Mouse (Mus musculus): ENCODE data around the gene Fam155a. TPM values are rescaled to one million over a fixed set of nuclear protein-coding genes. Genes with fewer than 3 reads are reported as not detected.

The Fam155a gene
- polyA plus RNA-seq, 2 experiments: 0.04 to 0.10 TPM

- H3K4me1 ChIP-seq (replicated peaks; ENCODE audit: control insufficient read depth in 2 of 2, insufficient read depth in 2 of 2, low read length in 1 of 2): no peaks in the 10 kb centered on the region
- 58% methylated on average over 3 of the region's 3 CpGs for WGBS (ENCODE audit: insufficient replicate concordance)
- H3K27ac ChIP-seq: no peak overlapping the region
- no peak overlapping the region for H3K9ac ChIP-seq (replicated peaks)
- H3K27me3 ChIP-seq (ENCODE audit: control insufficient read depth, insufficient read depth, low read length): no peaks in the 10 kb centered on the region
- TF ChIP-seq CTCF (IDR thresholded peaks at IDR 0.05; ENCODE audit: low read depth): no peak
- TF ChIP-seq EP300 (IDR thresholded peaks at IDR 0.05; ENCODE audit: low read depth): no peak
- H3K36me3 ChIP-seq (replicated peaks; ENCODE audit: control insufficient read depth, insufficient read depth, low read depth): no peaks in the 10 kb centered on the region
- ATAC-seq (ENCODE audit: insufficient read depth): no peak
- DNase-seq (ENCODE audit: low read depth in 3 of 3, low spot score in 3 of 3): no peak
- H3K4me3 ChIP-seq (ENCODE audit: insufficient read depth in 1 of 2, low read depth in 2 of 2, low read length in 2 of 2): no peak overlapping the region
- no peak overlapping the region for H3K4me2 ChIP-seq (ENCODE audit: low read depth)
- H3K9me3 ChIP-seq (ENCODE audit: control insufficient read depth, low read length): no peaks in the 10 kb centered on the region
These were observed 300.8 kb downstream of the Fam155a start for GRCm38 (mm10) chr8:9470114-9470513.

- WGBS (ENCODE audit: insufficient replicate concordance): 43% methylated on average over 4 of the region's 4 CpGs
- Histone ChIP-seq H3K36me3 (replicated peaks; ENCODE audit: control insufficient read depth, insufficient read depth, low read depth) (no peaks in the 10 kb centered on the region), H3K4me1 (replicated peaks; ENCODE audit: control insufficient read depth in 2 of 2, insufficient read depth in 2 of 2, low read length in 1 of 2) (no peaks in the 10 kb centered on the region), H3K4me2 (ENCODE audit: low read depth) (no peak overlapping the region), H3K27me3 (ENCODE audit: control insufficient read depth, insufficient read depth, low read length) (no peaks in the 10 kb centered on the region), H3K9me3 (ENCODE audit: control insufficient read depth, low read length) (no peaks in the 10 kb centered on the region), H3K27ac (no peak overlapping the region), H3K4me3 (ENCODE audit: insufficient read depth in 1 of 2, low read depth in 2 of 2, low read length in 2 of 2) (no peak overlapping the region), H3K9ac (replicated peaks) (no peak overlapping the region)
- ATAC-seq (ENCODE audit: insufficient read depth): no peak
- TF ChIP-seq EP300 (IDR thresholded peaks at IDR 0.05; ENCODE audit: low read depth): no peak
- TF ChIP-seq CTCF (IDR thresholded peaks at IDR 0.05; ENCODE audit: low read depth): no peak
- no peak for DNase-seq (ENCODE audit: low read depth in 3 of 3, low spot score in 3 of 3)
These were observed 309.9 kb downstream of the Fam155a start for GRCm38 (mm10) chr8:9461111-9461510.

- Histone ChIP-seq H3K27me3 (ENCODE audit: control insufficient read depth, insufficient read depth, low read length) (no peaks in the 10 kb centered on the region), H3K4me1 (replicated peaks; ENCODE audit: control insufficient read depth in 2 of 2, insufficient read depth in 2 of 2, low read length in 1 of 2) (no peaks in the 10 kb centered on the region), H3K36me3 (replicated peaks; ENCODE audit: control insufficient read depth, insufficient read depth, low read depth) (no peaks in the 10 kb centered on the region), H3K4me2 (ENCODE audit: low read depth) (no peak overlapping the region), H3K9me3 (ENCODE audit: control insufficient read depth, low read length) (no peaks in the 10 kb centered on the region), H3K27ac (no peak overlapping the region), H3K9ac (replicated peaks) (no peak overlapping the region), H3K4me3 (ENCODE audit: insufficient read depth in 1 of 2, low read depth in 2 of 2, low read length in 2 of 2) (no peak overlapping the region)
- DNase-seq (ENCODE audit: low read depth in 3 of 3, low spot score in 3 of 3): no peak
- WGBS (ENCODE audit: insufficient replicate concordance): 62% methylated on average over 2 of the region's 2 CpGs
- no peak for TF ChIP-seq EP300 (IDR thresholded peaks at IDR 0.05; ENCODE audit: low read depth)
- TF ChIP-seq CTCF (IDR thresholded peaks at IDR 0.05; ENCODE audit: low read depth): no peak
- no peak for ATAC-seq (ENCODE audit: insufficient read depth)
These were observed 310.3 kb downstream of the Fam155a start for GRCm38 (mm10) chr8:9460707-9461106.

- DNase-seq (ENCODE audit: low read depth in 3 of 3, low spot score in 3 of 3) (no peak), ATAC-seq (ENCODE audit: insufficient read depth) (no peak)
- Histone ChIP-seq H3K27me3 (ENCODE audit: control insufficient read depth, insufficient read depth, low read length) (no peaks in the 10 kb centered on the region), H3K9ac (replicated peaks) (no peak overlapping the region), H3K9me3 (ENCODE audit: control insufficient read depth, low read length) (no peaks in the 10 kb centered on the region), H3K36me3 (replicated peaks; ENCODE audit: control insufficient read depth, insufficient read depth, low read depth) (no peaks in the 10 kb centered on the region), H3K4me3 (ENCODE audit: insufficient read depth in 1 of 2, low read depth in 2 of 2, low read length in 2 of 2) (no peak overlapping the region), H3K4me2 (ENCODE audit: low read depth) (no peak overlapping the region), H3K4me1 (replicated peaks; ENCODE audit: control insufficient read depth in 2 of 2, insufficient read depth in 2 of 2, low read length in 1 of 2) (no peaks in the 10 kb centered on the region), H3K27ac (no peak overlapping the region)
- 74% methylated on average over 11 of the region's 11 CpGs for WGBS (ENCODE audit: insufficient replicate concordance)
- no peak for TF ChIP-seq CTCF (IDR thresholded peaks at IDR 0.05; ENCODE audit: low read depth)
- no peak for TF ChIP-seq EP300 (IDR thresholded peaks at IDR 0.05; ENCODE audit: low read depth)
These were observed 312.3 kb downstream of the Fam155a start for GRCm38 (mm10) chr8:9458614-9459013.

DNA sequence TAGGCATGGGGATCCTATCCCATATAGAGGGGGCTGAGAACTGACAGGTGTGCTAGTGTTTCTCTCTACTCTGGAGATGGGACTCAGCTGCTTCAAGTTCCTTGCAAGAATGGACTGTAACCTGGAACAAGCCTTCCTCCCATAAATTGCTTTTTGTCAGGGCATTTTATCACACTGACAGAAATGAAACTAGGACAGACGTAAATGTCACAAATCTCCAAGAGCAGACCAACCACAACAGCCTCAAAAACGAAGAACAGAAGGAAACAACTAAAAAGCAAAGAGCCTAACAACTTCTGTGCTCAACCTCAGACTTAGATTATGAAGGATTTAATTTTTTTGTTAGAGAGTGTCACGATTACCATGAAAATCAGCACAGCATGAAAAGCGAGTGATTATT, 315.8 kb downstream of the Fam155a start:
- H3K4me1 ChIP-seq (replicated peaks; ENCODE audit: control insufficient read depth in 2 of 2, insufficient read depth in 2 of 2, low read length in 1 of 2): no peaks in the 10 kb centered on the region
- DNase-seq (ENCODE audit: low read depth in 3 of 3, low spot score in 3 of 3): no peak
- 39% methylated on average over 4 of the region's 4 CpGs for WGBS (ENCODE audit: insufficient replicate concordance)

More for the DNA sequence above, 315.8 kb downstream of the Fam155a start:
- Histone ChIP-seq H3K36me3 (replicated peaks; ENCODE audit: control insufficient read depth, insufficient read depth, low read depth) (no peaks in the 10 kb centered on the region), H3K27me3 (ENCODE audit: control insufficient read depth, insufficient read depth, low read length) (no peaks in the 10 kb centered on the region), H3K9ac (replicated peaks) (no peak overlapping the region), H3K4me2 (ENCODE audit: low read depth) (no peak overlapping the region), H3K4me3 (ENCODE audit: insufficient read depth in 1 of 2, low read depth in 2 of 2, low read length in 2 of 2) (no peak overlapping the region), H3K27ac (no peak overlapping the region), H3K9me3 (ENCODE audit: control insufficient read depth, low read length) (no peaks in the 10 kb centered on the region)
- TF ChIP-seq CTCF (IDR thresholded peaks at IDR 0.05; ENCODE audit: low read depth) (no peak), EP300 (IDR thresholded peaks at IDR 0.05; ENCODE audit: low read depth) (no peak)
- no peak for ATAC-seq (ENCODE audit: insufficient read depth)
